Mouse (Mus musculus): ENCODE results near the gene Fam205a3. TPM values are rescaled to one million over a fixed set of nuclear protein-coding genes. Genes with fewer than 3 reads are reported as not detected.
"Not testable (repeated sequence)": the region's sequence is repeated elsewhere in the genome, so short reads cannot be mapped to it uniquely, and the experiment has no call there.

The Fam205a3 gene
- not detected for total RNA-seq (2021)

- DNase-seq; intact Hi-C loops (cut with DNase I): not testable (repeated sequence)
These were observed at the start of gene Fam205a3 for GRCm38 (mm10) chr4:42318034-42318433. Gene Fam205a3 (plus strand): TSS chr4:42318334.

DNA sequence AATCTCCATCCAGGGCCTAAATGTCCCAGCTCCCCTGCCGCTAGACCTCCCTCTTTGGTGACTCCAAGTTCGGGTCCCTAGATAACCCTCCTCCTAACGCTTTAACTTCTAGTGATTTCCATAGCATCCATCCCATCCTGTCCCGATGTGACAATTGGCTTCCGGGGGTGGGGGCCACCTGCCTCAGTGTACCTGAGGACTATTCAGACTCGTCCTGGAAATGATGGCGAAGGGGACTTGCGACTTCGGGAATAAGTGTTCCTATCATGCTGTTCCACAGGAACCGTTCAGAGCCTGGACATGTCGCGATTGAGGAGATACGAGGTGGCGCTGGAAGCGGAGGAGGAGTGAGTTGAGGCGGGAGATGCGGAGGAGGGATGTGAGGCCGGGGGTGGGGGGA, 24.2 kb upstream of the Fam205a3 start, which contains the start of gene Gm21953:
TSS of gene Gm21953 (plus strand) at position 301 of the 400 bp plus-strand sequence.
- intact Hi-C loops (cut with DNase I); DNase-seq: not testable (repeated sequence)

Other genes starting within 250 kb of the Fam205a3 start
- gene Gm3893, start 227.1 kb upstream of the Fam205a3 start, total RNA-seq (2021): not detected
- gene Gm13304, start 203.5 kb upstream of the Fam205a3 start, total RNA-seq (2021): 10 to 100 TPM; 25.6 to 29.2 TPM
- not detected for gene Gm13306, start 164.9 kb upstream of the Fam205a3 start, total RNA-seq (2021)
- not detected for gene Gm13305, start 149.7 kb upstream of the Fam205a3 start, total RNA-seq (2021)
- under 1 TPM in 1 of 2 experiments, not detected in 1; 0.36 TPM for gene Gm10600, start 77.7 kb upstream of the Fam205a3 start, total RNA-seq (2021)
- gene Ccl21b, start 62.6 kb upstream of the Fam205a3 start, total RNA-seq (2021): not detected
- gene Gm21953, start 24.1 kb upstream of the Fam205a3 start, total RNA-seq (2021): not detected
- not detected for gene Gm21586, start 121.0 kb downstream of the Fam205a3 start, total RNA-seq (2021)
- gene Gm2163, start 148.4 kb downstream of the Fam205a3 start, total RNA-seq (2021): not detected
- not detected for gene Fam205a2, start 209.8 kb downstream of the Fam205a3 start, total RNA-seq (2021)